In the genomic region with DNA sequence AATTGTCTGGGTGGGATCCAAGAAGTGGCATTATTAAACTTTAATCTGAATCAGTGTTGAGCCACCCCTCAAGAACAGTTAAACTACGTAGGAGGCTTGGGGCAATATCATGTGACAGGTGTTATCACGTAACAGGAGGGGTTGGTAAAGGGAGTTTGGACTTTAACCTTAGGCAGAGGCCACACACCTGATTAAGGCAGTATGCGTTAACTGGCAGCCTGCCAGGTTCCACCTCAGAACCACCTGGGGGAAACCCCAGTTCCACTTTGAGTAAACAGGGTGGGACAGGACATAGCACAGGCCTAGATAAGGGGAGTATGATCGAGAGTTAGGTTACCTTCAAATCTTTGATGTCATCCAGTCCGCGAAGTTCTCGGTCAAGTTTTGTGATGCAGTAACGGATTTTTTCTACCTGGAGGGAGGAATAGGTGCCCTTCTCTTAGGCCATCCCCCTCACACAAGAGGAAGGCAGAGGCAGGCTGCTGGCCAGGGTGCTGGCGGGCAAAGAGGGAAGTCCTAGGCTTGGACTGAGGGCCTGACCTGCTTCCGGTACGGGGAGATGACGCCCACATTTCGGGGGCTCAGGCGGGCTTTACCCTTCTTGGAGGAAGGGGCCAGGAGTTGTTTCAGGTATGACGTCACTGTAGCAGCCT, we compare ENCODE assay signal across 12 mouse cellular contexts. TPM values are rescaled to one million over a fixed set of nuclear protein-coding genes. Genes with fewer than 3 reads are reported as not detected.
A peak's percentile ranks its signal among the peaks of the same experiment; 100 is the strongest.
DNase-seq lines count a peak whose midpoint lies in the region; ATAC-seq and TF ChIP-seq lines count a peak whose summit lies in the region.
"Had no signal": no experiment of that assay in that cellular context is flagged by ENCODE, and none has a peak within 500 bp of the region (broad histone marks: within the 10 kb centered on the region; RNA-seq: fewer than 3 reads in every experiment).

No protein-coding gene starts in this region.

- DNase-seq in kidney, adult 11 months: peak; percentile 77
- DNase-seq in induced T-regulatory cell, adult 2 months (ENCODE audit: low read depth): peak; percentile 93
- DNase-seq in limb, embryonic 11.5 days (ENCODE audit: low spot score): peak; percentile 21
- no peak for DNase-seq in frontal cortex, postnatal 36 days (ENCODE audit: low spot score in 2 of 2)
- DNase-seq: cerebellum, adult 9-11 months; forebrain, postnatal 0 days; thymus, adult 18-20 months had no signal

- H3K9ac ChIP-seq in kidney, embryonic 14.5 days (ENCODE audit: low read depth, low read length): no peak overlapping the region
- no peak overlapping the region for H3K9ac ChIP-seq in limb, embryonic 11.5 days (ENCODE audit: low read length)
- H3K9ac ChIP-seq: forebrain, postnatal 0 days had no signal

- H3K27ac ChIP-seq in kidney, embryonic 14.5 days (ENCODE audit: low read depth, low read length): no peak overlapping the region
- H3K27ac ChIP-seq in limb, embryonic 11.5 days (replicated peaks; ENCODE audit: low read depth, low read length): no peak overlapping the region
- peak overlapping the region; percentile 99 for H3K27ac ChIP-seq in small intestine, adult 2 months (ENCODE audit: insufficient read depth, low read depth, low read length)

- no peaks in the 10 kb centered on the region for H3K9me3 ChIP-seq in kidney, embryonic 14.5 days (ENCODE audit: control insufficient read depth, low read length)
- no peaks in the 10 kb centered on the region for H3K9me3 ChIP-seq in limb, embryonic 11.5 days (ENCODE audit: control insufficient read depth, low read length)

- WGBS in kidney, embryonic 14.5 days: 69% methylated on average over 15 of the region's 15 CpGs
- 85% methylated on average over 15 of the region's 15 CpGs for WGBS in limb, embryonic 11.5 days
- 21% methylated on average over 15 of the region's 15 CpGs for WGBS in small intestine, adult 2 months

- TF ChIP-seq CTCF in small intestine, adult 2 months (IDR thresholded peaks at IDR 0.05; ENCODE audit: extremely low read depth, insufficient read length, insufficient replicate concordance, low read depth, low read length): no peak

- peaks cover 44% of the 10 kb centered on the region for H3K4me1 ChIP-seq in kidney, embryonic 14.5 days (ENCODE audit: control insufficient read depth, insufficient read depth, low read length)
- H3K4me1 ChIP-seq in limb, embryonic 11.5 days (ENCODE audit: control insufficient read depth, insufficient read depth, low read length): peaks cover 32% of the 10 kb centered on the region
- H3K4me1 ChIP-seq in small intestine, adult 2 months (ENCODE audit: control insufficient read depth, insufficient read depth, insufficient read length, low read length): peaks cover 47% of the 10 kb centered on the region

- no peaks in the 10 kb centered on the region for H3K27me3 ChIP-seq in kidney, embryonic 14.5 days (ENCODE audit: control insufficient read depth, insufficient read depth, low read length)
- no peaks in the 10 kb centered on the region for H3K27me3 ChIP-seq in limb, embryonic 11.5 days (ENCODE audit: control insufficient read depth, insufficient read depth, low read length)
- H3K27me3 ChIP-seq in small intestine, adult 2 months (ENCODE audit: control insufficient read depth, insufficient read depth, low read length): no peaks in the 10 kb centered on the region

- H3K4me3 ChIP-seq in kidney, embryonic 14.5 days (ENCODE audit: low read length): no peak overlapping the region
- H3K4me3 ChIP-seq in limb, embryonic 11.5 days (ENCODE audit: low read depth, low read length): no peak overlapping the region
- H3K4me3 ChIP-seq in small intestine, adult 2 months (ENCODE audit: low read depth, low read length): no peak overlapping the region

- TF ChIP-seq POLR2A in small intestine, adult 2 months (IDR thresholded peaks at IDR 0.05; ENCODE audit: low read depth, low read length): no peak

- H3K4me2 ChIP-seq in kidney, embryonic 14.5 days (replicated peaks; ENCODE audit: low read depth, low read length): no peak overlapping the region
- no peak overlapping the region for H3K4me2 ChIP-seq in limb, embryonic 11.5 days (ENCODE audit: low read depth, severe bottlenecking)

- ATAC-seq in kidney, embryonic 14.5 days (ENCODE audit: low FRiP score, low TSS enrichment): no peak
- no peak for ATAC-seq in limb, embryonic 11.5 days (ENCODE audit: insufficient number of reproducible peaks, low FRiP score, low TSS enrichment, low read depth)
- no peak for ATAC-seq in erythroid progenitor cell, adult 5-6 weeks (replicated peaks; ENCODE audit: low FRiP score, poor library complexity, severe bottlenecking)
- no peak for ATAC-seq in cerebellum, adult (ENCODE audit: insufficient number of reproducible peaks, low FRiP score, low TSS enrichment)
- ATAC-seq: forebrain, postnatal 0 days had no signal

- H3K36me3 ChIP-seq in kidney, embryonic 14.5 days (ENCODE audit: control insufficient read depth, insufficient read depth, low read length): peaks cover 82% of the 10 kb centered on the region
- peaks cover 29% of the 10 kb centered on the region for H3K36me3 ChIP-seq in limb, embryonic 11.5 days (ENCODE audit: control insufficient read depth, insufficient read depth, low read length)
- peaks cover 69% of the 10 kb centered on the region for H3K36me3 ChIP-seq in small intestine, adult 2 months (ENCODE audit: control insufficient read depth, insufficient read depth, low read length)

RNA-seq across cellular contexts. Expression of gene Rhoc, which starts 8.4 kb away (rescaled TPM):
- 110 and 127 TPM in 2 replicates for polyA plus RNA-seq in kidney, embryonic 14.5 days (2014; fragmentation: Nextera tagmentation; extraction: Ambion mirVana)
- polyA plus RNA-seq in limb, embryonic 11.5 days (2014; fragmentation: Nextera tagmentation; extraction: Ambion mirVana): 146 and 160 TPM in 2 replicates
- 143 and 197 TPM in 2 replicates for polyA plus RNA-seq in small intestine, adult 2 months (2012; rRNA removed)
- not detected in 2 replicates for total RNA-seq in erythroid progenitor cell, adult 5-6 weeks (2015; ENCODE audit: low replicate concordance)
- 3.9 TPM in 1 of 2 replicates, not detected in the other for total RNA-seq in erythroid progenitor cell, adult 5-6 weeks (2017; ENCODE audit: low replicate concordance)

RNA-seq across cellular contexts. Expression of gene Fam19a3, which starts 14.9 kb away (rescaled TPM):
- 0.09 and 0.24 TPM in 2 replicates for polyA plus RNA-seq in kidney, embryonic 14.5 days (2014; fragmentation: Nextera tagmentation; extraction: Ambion mirVana)
- 0.29 and 0.30 TPM in 2 replicates for polyA plus RNA-seq in limb, embryonic 11.5 days (2014; fragmentation: Nextera tagmentation; extraction: Ambion mirVana)
- 0.08 and 0.30 TPM in 2 replicates for polyA plus RNA-seq in small intestine, adult 2 months (2012; rRNA removed)
- not detected in 2 replicates for total RNA-seq in erythroid progenitor cell, adult 5-6 weeks (2015; ENCODE audit: low replicate concordance)
- total RNA-seq in erythroid progenitor cell, adult 5-6 weeks (2017; ENCODE audit: low replicate concordance): not detected in 2 replicates
- total RNA-seq: hematopoietic stem cell, adult 5-6 weeks had no signal

RNA-seq across cellular contexts. Expression of gene Ppm1j, which starts 15.7 kb away (rescaled TPM):
- polyA plus RNA-seq in kidney, embryonic 14.5 days (2014; fragmentation: Nextera tagmentation; extraction: Ambion mirVana): 3.5 and 5.3 TPM in 2 replicates
- 1.3 and 1.8 TPM in 2 replicates for polyA plus RNA-seq in limb, embryonic 11.5 days (2014; fragmentation: Nextera tagmentation; extraction: Ambion mirVana)
- polyA plus RNA-seq in small intestine, adult 2 months (2012; rRNA removed): 35.1 and 45.3 TPM in 2 replicates
- not detected in 2 replicates for total RNA-seq in erythroid progenitor cell, adult 5-6 weeks (2015; ENCODE audit: low replicate concordance)
- total RNA-seq in erythroid progenitor cell, adult 5-6 weeks (2017; ENCODE audit: low replicate concordance): not detected in 2 replicates
- total RNA-seq: hematopoietic stem cell, adult 5-6 weeks had no signal

RNA-seq across cellular contexts. Expression of gene Mov10, which starts 21.8 kb away (rescaled TPM):
- polyA plus RNA-seq in kidney, embryonic 14.5 days (2014; fragmentation: Nextera tagmentation; extraction: Ambion mirVana): 36.3 and 51.8 TPM in 2 replicates
- polyA plus RNA-seq in limb, embryonic 11.5 days (2014; fragmentation: Nextera tagmentation; extraction: Ambion mirVana): 61.4 and 62.3 TPM in 2 replicates
- 34.9 and 46.1 TPM in 2 replicates for polyA plus RNA-seq in small intestine, adult 2 months (2012; rRNA removed)
- total RNA-seq in erythroid progenitor cell, adult 5-6 weeks (2015; ENCODE audit: low replicate concordance): 2.1 and 2.9 TPM in 2 replicates
- 0.64 and 3.6 TPM in 2 replicates for total RNA-seq in erythroid progenitor cell, adult 5-6 weeks (2017; ENCODE audit: low replicate concordance)

Comparison
In these comparisons a context has a peak if more than half of its experiments do, and no peak if none do; other contexts are left out.
1. DNase-seq: peak in kidney, adult 11 months (single experiment), induced T-regulatory cell, adult 2 months (single experiment) and limb, embryonic 11.5 days (single experiment); none in frontal cortex, postnatal 36 days (0 of 2).